Mouse (Mus musculus) v-Abl transformed pro-B cells (cell line): ENCODE results near the gene Fer.

Source experiments
- in situ Hi-C, 2 experiments: fragments of 400-800 bp; cut with MboI; formaldehyde crosslinking; loops; one replicate each; pipeline ENCODE4 v1.15.1; 2025; ENCODE audit not compliant: unreplicated experiment in 2 of 2

Fer gene

GRCm38 (mm10) chr17:63972181-63972580, 109.3 kb downstream of the Fer start:
- in situ Hi-C loops, result no loop called here

GRCm38 (mm10) chr17:63973806-63974205, 110.9 kb downstream of the Fer start:
- in situ Hi-C loops, result no loop called here

- in situ Hi-C loops, result no loop called here
These were observed 111.4 kb downstream of the Fer start for GRCm38 (mm10) chr17:63974253-63974652.

GRCm38 (mm10) chr17:63978794-63979571, 116.1 kb downstream of the Fer start:
- in situ Hi-C loops, result no loop called here

- in situ Hi-C loops, result no loop called here
These were observed 117.3 kb downstream of the Fer start for GRCm38 (mm10) chr17:63980167-63980566.

- in situ Hi-C loops, result no loop called here
These were observed 125.8 kb downstream of the Fer start for GRCm38 (mm10) chr17:63988710-63989109.

- in situ Hi-C loops, result no loop called here
These were observed 128.3 kb downstream of the Fer start for GRCm38 (mm10) chr17:63991160-63991559.

GRCm38 (mm10) chr17:63995921-63996320, 133.1 kb downstream of the Fer start:
- in situ Hi-C loops, result no loop called here

- in situ Hi-C loops, result no loop called here
These were observed 134.8 kb downstream of the Fer start for GRCm38 (mm10) chr17:63997643-63998042.

GRCm38 (mm10) chr17:64003444-64003843, 140.6 kb downstream of the Fer start:
- in situ Hi-C loops, result no loop called here

- in situ Hi-C loops, result no loop called here
These were observed 142.8 kb downstream of the Fer start for GRCm38 (mm10) chr17:64005575-64006249.

- in situ Hi-C loops, result no loop called here
These were observed 153.7 kb downstream of the Fer start for GRCm38 (mm10) chr17:64016606-64017005.

GRCm38 (mm10) chr17:64018240-64018639, 155.4 kb downstream of the Fer start:
- in situ Hi-C loops, result no loop called here

- in situ Hi-C loops, result no loop called here
These were observed 156.0 kb downstream of the Fer start for GRCm38 (mm10) chr17:64018870-64019269.

- in situ Hi-C loops, result no loop called here
These were observed 156.8 kb downstream of the Fer start for GRCm38 (mm10) chr17:64019646-64020045.

- in situ Hi-C loops, result no loop called here
These were observed 163.6 kb downstream of the Fer start for GRCm38 (mm10) chr17:64026485-64026884.

- in situ Hi-C loops, result no loop called here
These were observed 178.9 kb downstream of the Fer start for GRCm38 (mm10) chr17:64041771-64042170.

GRCm38 (mm10) chr17:64045326-64045725, 182.5 kb downstream of the Fer start:
- in situ Hi-C loops, result no loop called here

GRCm38 (mm10) chr17:64046557-64046956, 183.7 kb downstream of the Fer start:
- in situ Hi-C loops, result no loop called here

- in situ Hi-C loops, result no loop called here
These were observed 188.0 kb downstream of the Fer start for GRCm38 (mm10) chr17:64050911-64051310.

- in situ Hi-C loops, result no loop called here
These were observed 190.8 kb downstream of the Fer start for GRCm38 (mm10) chr17:64053636-64054035.

GRCm38 (mm10) chr17:64060529-64060928, 197.7 kb downstream of the Fer start:
- in situ Hi-C loops, result no loop called here
